ENCODE assay signal across 8 mouse cellular contexts in genomic region chr3:53650003-53650748, GRCm38 (mm10). TPM values are rescaled to one million over a fixed set of nuclear protein-coding genes. Genes with fewer than 3 reads are reported as not detected.
DNase-seq lines count a peak whose midpoint lies in the region; ATAC-seq lines count a peak whose summit lies in the region.
"Had no signal": no experiment of that assay in that cellular context is flagged by ENCODE, and none has a peak within 500 bp of the region (broad histone marks: within the 10 kb centered on the region; RNA-seq: fewer than 3 reads in every experiment).

No protein-coding gene starts in this region.

- peaks cover 27% of the 10 kb centered on the region for H3K9me3 ChIP-seq in embryonic facial prominence, embryonic 10.5 days
- H3K9me3 ChIP-seq in neural tube, embryonic 11.5 days (ENCODE audit: control insufficient read depth, low read length) = peaks cover 9% of the 10 kb centered on the region
- H3K9me3 ChIP-seq: liver, embryonic 15.5 days had no signal

- peak; percentile 33 to 48; a peak in 3 of 4 replicates for ATAC-seq in hematopoietic stem cell, adult 5-6 weeks (replicated peaks in 1 of 2; ENCODE audit: insufficient read depth in 1 of 2, low FRiP score in 2 of 2, low TSS enrichment in 1 of 2, low read depth in 1 of 2, poor library complexity in 2 of 2, severe bottlenecking in 2 of 2)
- no peak for ATAC-seq in neural tube, embryonic 11.5 days (ENCODE audit: insufficient read depth, low FRiP score, low TSS enrichment)

- peaks cover 39% of the 10 kb centered on the region for H3K36me3 ChIP-seq in embryonic facial prominence, embryonic 10.5 days (replicated peaks)
- H3K36me3 ChIP-seq in neural tube, embryonic 11.5 days (ENCODE audit: control insufficient read depth, insufficient read depth, low read length) = no peaks in the 10 kb centered on the region
- H3K36me3 ChIP-seq: liver, embryonic 15.5 days had no signal

- peak; percentile 6 to 28 for DNase-seq in layer of hippocampus, postnatal 14 days (ENCODE audit: low spot score in 2 of 2)
- no peak for DNase-seq in layer of hippocampus, adult 9-10 months (ENCODE audit: low spot score)
- DNase-seq in embryonic facial prominence, embryonic 10.5 days (ENCODE audit: low spot score) = peak; percentile 49
- no peak for DNase-seq in neural tube, embryonic 11.5 days (ENCODE audit: low spot score)
- DNase-seq in right cerebral cortex, postnatal 4 days = no peak
- DNase-seq in layer of hippocampus, adult 11-12 months (ENCODE audit: low spot score) = no peak

- H3K27me3 ChIP-seq in embryonic facial prominence, embryonic 10.5 days (replicated peaks; ENCODE audit: low read depth, poor library complexity, severe bottlenecking) = peaks cover 8% of the 10 kb centered on the region
- peaks cover under 1% of the 10 kb centered on the region; the same call in 1 of the 2 replicates for H3K27me3 ChIP-seq in neural tube, embryonic 11.5 days (ENCODE audit: control insufficient read depth, insufficient read depth, low read length)

- H3K9ac ChIP-seq in neural tube, embryonic 11.5 days (ENCODE audit: low read length) = no peak overlapping the region; the same call in 1 of the 2 replicates
- H3K9ac ChIP-seq: liver, embryonic 15.5 days had no signal

- H3K4me2 ChIP-seq in neural tube, embryonic 11.5 days (ENCODE audit: low read depth) = 0 out of 2 replicates have a peak overlapping the region, but pooled peaks have one; percentile 4
- H3K4me2 ChIP-seq: liver, embryonic 15.5 days had no signal

- H3K4me3 ChIP-seq in embryonic facial prominence, embryonic 10.5 days = peak overlapping the region; percentile 37
- H3K4me3 ChIP-seq in neural tube, embryonic 11.5 days (ENCODE audit: low read depth, low read length) = no peak overlapping the region
- H3K4me3 ChIP-seq: liver, embryonic 15.5 days had no signal

- H3K4me1 ChIP-seq in embryonic facial prominence, embryonic 10.5 days = peaks cover 15% of the 10 kb centered on the region
- H3K4me1 ChIP-seq in neural tube, embryonic 11.5 days (ENCODE audit: control insufficient read depth, insufficient read depth, low read length) = 0 out of 2 replicates have a peak, but pooled peaks cover 5% of the 10 kb centered on the region
- H3K4me1 ChIP-seq: liver, embryonic 15.5 days had no signal

- H3K27ac ChIP-seq in embryonic facial prominence, embryonic 10.5 days (replicated peaks) = peak overlapping the region; percentile 61; the same call in 1 of the 2 replicates
- H3K27ac ChIP-seq in neural tube, embryonic 11.5 days (ENCODE audit: low read depth, low read length) = no peak overlapping the region
- H3K27ac ChIP-seq: liver, embryonic 15.5 days had no signal

- 2% methylated on average over 8 of the region's 8 CpGs for WGBS in embryonic facial prominence, embryonic 10.5 days
- WGBS in neural tube, embryonic 11.5 days = 2% methylated on average over 8 of the region's 8 CpGs

RNA-seq across cellular contexts. Expression of gene Frem2, which starts 7.0 kb away (rescaled TPM):
- 1 to 10 TPM; 3.1 to 4.0 TPM for total RNA-seq in layer of hippocampus, postnatal 14 days (2021)
- polyA plus RNA-seq in embryonic facial prominence, embryonic 10.5 days (2016; fragmentation: Nextera tagmentation; extraction: Ambion mirVana) = 7.8 and 10.8 TPM in 2 replicates
- total RNA-seq in hematopoietic stem cell, adult 5-6 weeks (2017) = not detected in 2 replicates
- 2.9 and 3.5 TPM in 2 replicates for polyA plus RNA-seq in neural tube, embryonic 11.5 days (2014; fragmentation: Nextera tagmentation; extraction: Ambion mirVana)

Comparison
In these comparisons a context has a peak if more than half of its experiments do, and no peak if none do; other contexts are left out.
1. DNase-seq: peak in layer of hippocampus, postnatal 14 days (2 of 2) and embryonic facial prominence, embryonic 10.5 days (single experiment); none in layer of hippocampus, adult 9-10 months (single experiment), neural tube, embryonic 11.5 days (single experiment), right cerebral cortex, postnatal 4 days (single experiment) and layer of hippocampus, adult 11-12 months (single experiment).